Mouse (Mus musculus): ENCODE measurements at regions not wholly inside any gene's neighbourhood (a gene's known extent, or its start where the extent isn't known, plus 50 kb on each side); places are given as distances from the start of the nearest gene placed in this dataset.
A peak's percentile ranks its signal among the peaks of the same experiment; 100 is the strongest.

GRCm38 (mm10) chr5:115790436-115790835 lies 54.6 kb upstream of the Cit start:
- peak; percentile 92 for TF ChIP-seq CTCF (conservative IDR thresholded peaks at IDR 0.05; ENCODE audit: insufficient read depth, insufficient read length, low read depth, low read length)
- no peak for TF ChIP-seq POLR2A (IDR thresholded peaks at IDR 0.05; ENCODE audit: low read depth, low read length)
- H3K4me3 ChIP-seq (ENCODE audit: insufficient read depth, low read depth, low read length) = no peak overlapping the region
- no peak overlapping the region for H3K27ac ChIP-seq (ENCODE audit: insufficient read depth, low read depth, low read length)
- no peaks in the 10 kb centered on the region for H3K36me3 ChIP-seq (ENCODE audit: control insufficient read depth, insufficient read depth, low read length)
- 4% methylated on average over 3 of the region's 3 CpGs for WGBS
- no peaks in the 10 kb centered on the region for H3K27me3 ChIP-seq (replicated peaks; ENCODE audit: control insufficient read depth, insufficient read depth, low read length)
- DNase-seq = peak; percentile 73
- no peaks in the 10 kb centered on the region for H3K4me1 ChIP-seq (ENCODE audit: control insufficient read depth, insufficient read depth, low read length)

All from kidney, adult 2 months (tissue).